Mouse (Mus musculus) thymus, postnatal 0 days (tissue): ENCODE data around the gene Ighmbp2. TPM values are rescaled to one million over a fixed set of nuclear protein-coding genes. Genes with fewer than 3 reads are reported as not detected.

ENCODE experiments used
- DNase-seq: peaks from one replicate; pipeline ENCODE4 v3.0.0-alpha.2; 2015; ENCODE audit warnings: low spot score
- polyA plus RNA-seq: library from polyadenylated mRNA; unstranded; fragments of >200 nt; fragmentation: Nextera tagmentation; extraction: Ambion mirVana; gene quantifications from 2 replicates; pipeline ENCODE4 v1.2.1, GENCODE M21; 2015

Ighmbp2 gene
- 10.0 and 10.6 TPM in 2 replicates for polyA plus RNA-seq

DNA sequence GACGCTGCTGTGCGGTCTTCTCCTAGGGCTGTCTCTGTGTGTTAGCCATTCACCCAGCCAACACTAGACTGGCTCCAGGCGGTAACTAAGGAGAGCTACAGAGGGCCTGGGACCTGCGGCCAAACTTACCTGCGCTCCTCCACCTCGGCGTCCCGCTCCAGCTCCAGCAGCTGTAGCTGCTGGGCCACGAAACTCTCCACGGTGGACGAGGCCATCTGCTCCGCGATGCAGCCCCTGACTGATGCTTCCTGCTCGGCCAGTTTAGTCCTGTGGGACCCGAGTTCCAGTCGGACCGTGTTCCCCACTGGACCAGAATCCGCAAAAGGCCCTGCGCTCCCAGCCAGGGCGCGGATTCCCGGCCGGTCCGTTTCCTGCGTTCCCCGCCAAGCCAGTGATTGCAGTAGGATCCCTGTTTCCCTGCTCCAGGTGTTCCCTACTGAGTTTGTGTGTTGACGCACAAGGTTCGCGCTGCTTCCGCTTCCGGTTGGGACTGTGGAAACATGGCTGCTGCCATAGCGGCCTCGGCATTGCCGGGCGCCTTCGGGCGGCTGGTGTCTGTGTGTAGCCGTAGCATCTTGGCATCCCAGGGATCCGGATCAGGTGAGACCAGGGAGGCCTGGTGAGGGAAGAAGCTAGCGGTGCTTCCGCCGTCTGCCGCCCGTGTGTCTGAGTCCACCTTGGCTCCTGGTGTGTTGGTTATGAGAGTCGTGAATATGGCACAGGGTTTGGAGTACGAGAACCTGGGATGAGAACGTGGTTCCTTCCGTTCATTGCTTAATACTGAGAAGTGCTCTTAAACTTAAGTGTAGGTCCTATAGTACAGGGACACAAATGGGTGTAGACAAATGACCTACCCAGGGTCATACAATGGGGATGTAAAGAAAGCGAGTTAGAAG lies at the start of gene Ighmbp2, which contains the start of gene Mrpl21:
Gene Ighmbp2 (minus strand): TSS at position 446 of the 896 bp plus-strand sequence.
Gene Mrpl21 (plus strand): TSS at position 330 of the 896 bp plus-strand sequence.
- DNase-seq: peak; percentile 86

DNA sequence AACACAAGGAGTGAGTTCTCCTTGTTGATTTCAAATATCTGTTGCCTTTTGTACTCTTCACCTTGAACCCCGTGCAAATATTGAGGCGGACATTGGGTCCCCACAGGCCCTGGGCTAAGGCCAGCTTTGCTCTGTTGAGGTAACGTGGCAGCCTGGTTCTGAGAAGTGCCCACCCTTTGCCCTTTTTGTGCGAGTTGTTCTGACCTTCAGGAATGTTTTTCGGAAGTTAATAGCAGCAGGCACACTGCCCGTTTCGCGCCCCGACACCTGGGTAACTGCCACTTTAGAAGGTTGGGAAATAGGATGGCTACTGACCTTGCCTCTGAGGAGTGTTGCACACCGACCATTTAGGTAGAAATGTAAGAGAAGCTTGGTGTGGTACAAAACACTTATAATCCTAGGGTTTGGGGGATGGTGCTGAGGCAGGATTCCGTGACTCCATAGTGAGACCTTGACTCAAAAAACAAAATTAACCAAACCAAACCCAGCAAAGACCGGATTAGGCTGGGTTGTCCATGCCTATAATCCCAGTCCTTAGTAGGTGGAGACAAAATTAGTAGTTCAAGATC lies 43.7 kb upstream of the Ighmbp2 start:
- no peak for DNase-seq

DNA sequence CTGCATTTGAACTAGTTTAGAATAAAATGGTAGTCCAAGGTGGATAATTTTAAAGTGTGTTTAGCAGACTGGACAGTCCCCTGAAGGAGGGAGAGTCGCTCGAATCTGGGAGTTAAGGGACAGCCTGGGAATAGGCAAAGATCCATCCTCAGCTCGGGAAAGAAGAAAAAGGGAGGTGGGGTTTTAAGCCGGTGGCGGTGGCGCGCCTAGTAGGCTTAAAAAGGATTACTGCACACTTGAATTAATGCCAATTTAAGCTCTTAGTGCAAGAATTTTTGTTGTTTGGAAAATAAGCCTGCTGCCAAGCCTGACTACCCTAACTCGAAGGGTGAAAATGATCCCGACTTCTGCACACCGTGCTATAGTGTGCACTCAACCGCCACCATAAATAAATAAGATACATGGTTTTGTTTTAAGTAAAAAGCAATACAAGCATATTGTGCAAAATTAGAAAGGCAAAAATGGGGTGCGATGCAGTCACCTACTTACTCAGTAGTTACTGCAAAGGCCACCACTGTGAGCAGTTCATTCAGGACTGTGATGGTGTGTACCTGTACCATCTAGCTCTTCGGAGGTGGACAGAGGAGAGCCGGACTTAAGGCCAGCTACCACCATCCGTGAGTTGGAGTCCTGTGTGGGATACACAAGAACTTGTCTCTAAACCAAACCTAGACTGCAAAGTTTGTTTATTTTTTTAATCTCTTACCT lies 43.1 kb upstream of the Ighmbp2 start:
- no peak for DNase-seq

DNA sequence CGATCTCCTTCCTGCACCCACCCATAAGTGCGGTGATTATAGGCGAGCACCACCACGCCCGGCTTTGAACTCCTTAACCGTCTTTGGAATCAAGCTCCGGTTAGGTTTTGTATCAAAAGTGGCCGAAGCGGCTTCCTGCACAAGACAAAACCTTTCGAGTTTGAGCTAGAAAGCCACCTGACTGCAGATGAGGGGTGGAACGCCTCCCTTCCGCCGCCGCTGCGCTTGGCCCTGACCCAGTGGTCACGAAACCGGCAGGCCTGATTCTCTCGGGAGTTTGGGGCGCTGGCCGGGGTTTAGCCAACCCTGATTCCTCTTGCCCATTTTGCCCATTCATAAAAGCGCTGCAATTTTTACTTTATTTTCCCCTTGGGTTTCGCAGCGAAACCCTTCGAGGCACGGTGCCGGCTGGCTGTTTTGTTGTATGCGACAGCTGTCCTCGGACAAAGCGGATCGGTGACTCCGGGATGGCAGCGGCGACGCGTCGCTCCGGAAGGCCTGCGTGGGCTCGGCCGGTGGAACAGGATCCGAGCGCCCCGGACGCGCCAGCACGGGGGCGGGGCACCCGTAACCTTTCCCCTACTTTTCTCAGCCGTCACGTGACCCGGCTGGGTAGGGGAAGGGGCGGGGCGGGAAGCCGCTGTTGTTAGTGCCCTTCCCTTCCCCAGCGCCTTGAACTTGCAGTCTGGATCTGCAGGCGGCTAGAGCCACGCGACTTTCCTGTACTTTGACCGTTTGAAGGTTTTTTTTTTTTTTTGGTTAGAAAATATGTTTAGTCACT lies 42.3 kb upstream of the Ighmbp2 start:
- peak; percentile 94 for DNase-seq

DNA sequence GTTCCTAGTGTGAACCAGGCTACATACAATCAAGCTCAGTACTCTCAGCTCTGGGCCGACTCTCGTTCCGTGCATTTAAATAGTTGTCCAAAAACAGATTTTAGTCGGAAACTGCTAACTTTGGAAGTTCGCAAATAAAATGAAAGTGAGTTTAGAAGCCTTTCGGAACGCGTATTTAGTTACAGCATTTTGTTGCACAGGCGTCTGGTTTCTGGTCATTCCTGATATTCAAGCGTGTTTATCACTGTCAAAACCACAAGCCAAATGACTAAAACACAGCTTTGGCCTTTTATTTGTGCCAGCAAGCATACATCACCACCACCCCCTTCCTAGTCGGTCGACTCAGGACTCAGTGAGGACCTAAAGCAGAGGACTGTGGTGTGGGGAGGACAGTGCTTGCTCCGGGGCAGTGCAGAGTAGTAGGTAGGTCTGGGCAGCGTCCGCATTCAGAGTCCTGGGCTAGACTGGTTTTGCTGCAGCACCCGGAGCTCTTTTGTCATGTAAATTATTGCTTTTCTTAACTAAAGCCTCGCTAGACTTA lies 41.5 kb upstream of the Ighmbp2 start:
- peak; percentile 40 for DNase-seq

DNA sequence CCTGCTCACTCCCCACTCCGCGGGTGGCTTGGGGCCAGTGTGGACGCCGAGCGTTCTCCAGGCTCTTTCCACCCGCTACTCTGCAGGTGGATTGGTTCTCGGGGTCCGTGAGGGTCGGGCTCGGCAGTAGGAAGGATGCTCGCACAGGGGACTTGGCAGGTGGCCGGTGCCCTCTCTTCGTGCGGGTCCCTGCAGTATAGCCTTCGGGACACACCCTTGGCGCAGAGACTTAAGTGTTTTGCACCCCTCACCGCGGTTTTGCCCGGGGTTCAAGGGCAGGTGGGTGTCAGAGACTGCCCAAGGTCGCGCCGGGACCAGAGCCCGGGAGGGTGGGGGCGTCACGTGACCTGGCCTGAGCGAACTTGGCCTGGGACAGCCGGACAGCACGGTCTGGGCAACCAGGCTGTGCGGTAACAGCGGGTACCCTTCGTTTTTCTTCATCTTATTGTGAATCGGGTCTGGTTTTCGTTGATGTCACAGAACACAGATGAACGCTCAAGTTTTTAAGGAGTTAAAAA lies 41.0 kb upstream of the Ighmbp2 start:
- peak; percentile 34 for DNase-seq

DNA sequence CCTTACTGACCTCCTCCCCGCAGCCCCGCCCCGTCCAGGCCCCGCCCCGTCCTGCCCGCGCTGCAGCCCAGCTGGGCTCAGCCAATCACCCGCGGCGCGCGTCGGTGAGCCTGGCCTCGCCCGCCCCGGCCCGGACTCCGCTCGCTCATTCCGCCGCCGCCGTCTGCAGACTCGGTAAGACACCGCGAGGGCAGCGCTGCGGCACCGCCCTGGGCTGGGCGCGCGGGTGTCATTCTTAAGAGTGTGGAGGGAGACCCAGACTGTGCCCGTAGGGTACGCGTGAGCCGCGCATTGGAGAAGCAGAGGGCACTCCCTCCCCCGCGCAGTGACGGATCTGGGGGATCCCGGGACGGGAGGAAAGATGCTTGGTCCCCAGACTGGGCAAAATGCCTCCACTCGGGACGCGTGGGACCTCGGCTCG lies 40.4 kb upstream of the Ighmbp2 start:
- DNase-seq: peak; percentile 79

DNA sequence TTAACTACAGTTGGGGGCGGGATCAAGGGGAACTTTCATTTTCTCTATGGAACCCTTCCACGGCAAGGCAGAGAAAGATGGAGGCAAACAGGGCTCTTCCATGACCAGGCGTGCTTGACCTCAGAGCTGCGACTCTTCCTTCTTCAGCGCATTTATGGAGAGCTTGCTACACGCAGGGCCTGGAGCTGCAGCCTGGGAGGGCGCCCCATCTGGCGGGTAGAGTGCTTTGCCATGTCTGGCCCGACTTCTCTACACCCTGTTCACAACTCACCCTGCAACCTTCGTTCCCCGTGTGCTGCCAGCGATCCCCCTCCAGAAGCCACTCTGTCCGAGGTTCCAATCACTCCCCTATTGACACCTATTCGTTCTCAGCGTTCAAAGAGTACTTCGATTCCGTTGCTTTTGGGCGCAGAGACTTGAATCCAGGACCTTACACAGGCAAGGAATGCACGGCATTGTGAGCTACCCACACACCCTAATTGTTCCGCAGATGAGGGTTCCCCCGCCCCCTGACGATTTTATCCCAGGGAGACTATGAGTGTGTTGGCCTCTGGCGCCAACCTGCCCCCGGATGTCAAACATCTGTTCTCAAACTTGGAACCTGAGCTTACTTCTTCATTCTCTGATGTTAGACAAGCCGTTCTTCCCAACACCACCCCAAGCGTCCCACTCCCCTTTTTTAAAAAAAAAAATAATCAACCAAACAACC lies 39.6 kb upstream of the Ighmbp2 start, which contains the start of gene Cpt1a:
Gene Cpt1a (plus strand): TSS at position 74 of the 709 bp plus-strand sequence.
- DNase-seq: peak; percentile 66

DNA sequence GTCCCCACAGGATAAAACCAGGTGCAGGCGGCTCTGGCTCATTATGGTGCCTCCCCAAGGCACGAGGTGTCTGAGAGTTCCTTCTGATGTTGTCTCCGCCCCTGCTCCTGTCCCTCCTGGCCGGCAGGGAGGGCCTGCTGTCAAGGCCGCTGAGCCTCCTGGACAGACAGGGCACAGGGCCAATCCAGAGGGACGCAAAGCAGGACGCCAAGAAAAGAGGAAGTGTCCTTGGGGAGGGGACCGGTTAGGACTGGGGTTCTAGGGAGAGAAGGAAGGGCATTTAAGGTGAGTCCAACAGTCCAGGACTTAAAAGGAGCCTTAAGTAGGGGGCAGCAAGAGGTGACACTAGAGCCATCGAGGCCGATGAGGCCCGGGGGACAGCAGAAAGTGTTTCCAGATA lies 38.8 kb upstream of the Ighmbp2 start:
- no peak for DNase-seq

DNA sequence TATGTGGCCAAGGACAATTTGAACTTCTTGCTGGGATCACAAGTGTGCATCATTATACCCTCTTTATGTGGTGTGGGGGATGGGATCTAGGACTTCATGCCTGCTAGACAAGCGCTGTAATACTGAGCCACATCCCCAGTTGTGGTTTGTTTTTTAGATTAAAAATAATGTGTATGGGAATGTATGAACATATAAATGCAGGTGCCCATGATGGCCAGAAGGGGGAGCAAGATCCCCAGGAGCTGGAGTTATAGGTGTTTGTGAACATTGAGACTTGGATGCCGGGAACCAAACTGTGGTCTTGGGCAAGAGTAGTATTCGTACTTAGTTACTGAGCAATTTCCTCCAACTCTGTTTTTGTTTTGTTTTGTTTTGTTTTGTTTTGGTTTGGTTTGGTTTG lies 38.0 kb upstream of the Ighmbp2 start:
- peak; percentile 42 for DNase-seq

DNA sequence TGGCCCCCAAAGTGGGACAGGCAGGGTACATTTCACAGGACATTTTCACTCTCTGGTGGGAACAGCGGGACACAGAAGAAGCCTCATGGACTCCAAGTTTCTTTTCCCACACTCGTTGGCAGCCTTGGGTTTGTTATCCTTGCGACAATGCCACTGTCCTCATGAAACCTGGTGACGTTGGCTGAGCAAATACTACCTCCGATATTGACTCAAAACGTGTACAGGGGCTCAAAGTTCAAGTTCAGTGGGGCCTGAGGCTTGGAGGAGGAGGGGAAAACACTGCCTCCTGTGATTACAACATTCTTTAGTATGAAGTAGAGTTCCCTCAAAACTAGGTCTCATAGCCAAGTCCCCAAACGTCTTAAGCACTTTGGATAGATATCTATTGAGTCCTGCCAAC lies 37.3 kb upstream of the Ighmbp2 start:
- no peak for DNase-seq

DNA sequence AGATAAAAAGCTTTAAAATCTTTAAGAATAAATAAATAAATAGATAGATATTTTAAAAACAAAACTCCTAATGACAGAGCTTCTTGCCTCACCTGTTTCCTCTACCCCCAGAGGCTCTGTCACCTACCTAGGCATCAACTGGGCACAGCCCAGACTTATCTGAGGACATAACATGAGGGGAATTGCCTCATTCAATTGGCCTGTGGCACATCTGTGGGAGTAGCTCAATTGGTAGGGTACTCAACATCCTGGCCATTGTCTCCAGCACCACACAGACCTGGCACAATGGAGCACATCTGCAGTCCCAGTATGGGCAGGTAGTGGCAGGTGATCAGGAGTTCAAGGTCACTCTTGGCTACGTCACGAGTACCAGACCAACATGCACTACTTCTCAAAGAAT lies 36.5 kb upstream of the Ighmbp2 start:
- DNase-seq: no peak

DNA sequence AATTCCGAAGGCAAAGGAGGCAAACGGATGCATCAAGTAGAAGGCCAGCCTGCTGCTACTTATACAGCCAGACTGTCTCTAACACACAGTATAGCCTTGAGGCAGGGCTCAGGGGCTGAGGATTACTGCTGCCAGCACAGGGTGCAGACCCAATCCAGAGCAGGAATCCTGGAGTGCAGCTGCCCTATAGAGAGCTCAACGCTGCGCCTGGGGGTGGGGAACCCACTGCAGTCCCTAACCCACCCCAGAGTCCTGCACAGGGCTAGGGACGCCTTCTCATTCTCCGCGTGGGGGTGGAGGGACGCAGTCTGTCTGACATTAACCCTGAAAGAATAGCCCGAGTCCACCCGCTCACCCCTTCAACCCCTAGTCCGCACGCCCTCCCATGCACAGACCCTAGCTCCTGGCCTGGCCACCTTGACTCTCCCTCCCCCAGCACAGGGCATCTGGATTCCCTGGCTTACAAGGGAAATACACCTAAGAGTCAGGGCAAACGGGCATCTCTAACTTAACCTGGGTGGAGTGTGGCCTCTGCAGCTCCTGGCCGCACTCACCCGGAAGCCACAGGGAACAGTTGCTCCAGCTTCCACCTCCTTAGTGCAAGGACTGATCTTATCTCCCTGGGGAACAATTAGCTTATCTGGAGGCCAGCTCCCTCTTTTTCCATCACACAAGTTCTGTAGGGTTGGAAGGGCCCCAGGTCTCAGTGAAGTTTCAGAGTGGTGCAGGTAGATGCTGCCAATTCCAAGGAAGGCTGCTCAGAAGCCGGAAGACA lies 24.5 kb upstream of the Ighmbp2 start:
- DNase-seq: no peak

DNA sequence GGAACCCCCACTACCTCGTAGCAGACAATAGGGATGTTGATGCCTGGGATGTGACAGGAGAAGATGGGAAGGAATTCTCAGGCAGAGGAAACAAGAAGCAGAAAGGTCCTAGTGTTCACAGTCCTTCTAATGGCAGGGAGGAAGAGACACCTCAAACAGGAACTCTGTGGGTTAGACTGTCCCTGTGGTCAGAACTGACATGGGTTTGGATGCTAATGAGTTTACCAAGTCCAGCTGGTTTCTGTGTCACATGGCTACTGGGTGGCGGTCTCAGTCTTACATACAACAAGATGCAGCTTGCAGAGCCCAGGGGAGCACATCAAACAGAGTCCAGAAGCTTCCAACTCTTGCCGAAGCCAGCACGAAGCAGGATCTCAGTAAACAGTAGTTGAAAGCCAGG lies 21.2 kb upstream of the Ighmbp2 start:
- DNase-seq: no peak

DNA sequence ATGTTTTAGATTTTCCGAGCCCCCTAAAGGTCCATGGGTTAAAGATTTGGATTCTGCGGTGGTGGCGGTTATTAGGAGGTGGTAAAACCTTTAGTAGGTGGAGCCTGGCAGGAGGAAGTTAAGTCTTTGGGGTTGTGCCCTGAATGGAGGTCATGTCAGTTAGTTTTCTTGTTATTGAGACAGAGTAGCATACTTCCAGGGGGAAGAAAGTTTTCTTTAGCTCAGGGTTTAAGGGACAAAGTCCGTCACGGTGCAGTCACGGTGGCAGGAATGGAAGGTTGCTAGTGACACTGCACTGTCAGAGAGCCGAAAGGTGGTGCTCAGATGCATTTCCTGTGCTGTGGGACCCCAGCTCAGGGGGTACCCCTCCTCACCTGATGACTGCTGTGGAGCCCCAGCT lies 15.0 kb upstream of the Ighmbp2 start:
- DNase-seq: no peak

DNA sequence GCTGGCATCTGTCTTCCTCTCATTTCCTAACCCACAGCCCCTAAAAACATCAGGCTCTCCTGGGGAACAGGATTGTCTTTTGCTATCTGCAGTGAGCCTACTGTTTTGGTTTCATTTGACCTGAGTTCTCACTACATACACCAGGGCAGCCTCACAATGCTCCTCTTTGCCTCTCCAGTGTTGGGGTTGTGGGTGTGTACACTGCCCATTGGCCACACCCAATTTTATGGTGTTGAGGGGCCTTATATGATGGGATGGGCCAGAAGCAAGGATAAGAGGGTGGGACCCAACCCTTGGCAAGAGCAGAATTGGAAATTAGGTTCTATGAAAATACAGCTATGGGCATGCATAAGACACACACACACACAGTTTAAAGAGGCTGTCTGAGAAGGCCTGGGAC lies 14.2 kb upstream of the Ighmbp2 start:
- no peak for DNase-seq

DNA sequence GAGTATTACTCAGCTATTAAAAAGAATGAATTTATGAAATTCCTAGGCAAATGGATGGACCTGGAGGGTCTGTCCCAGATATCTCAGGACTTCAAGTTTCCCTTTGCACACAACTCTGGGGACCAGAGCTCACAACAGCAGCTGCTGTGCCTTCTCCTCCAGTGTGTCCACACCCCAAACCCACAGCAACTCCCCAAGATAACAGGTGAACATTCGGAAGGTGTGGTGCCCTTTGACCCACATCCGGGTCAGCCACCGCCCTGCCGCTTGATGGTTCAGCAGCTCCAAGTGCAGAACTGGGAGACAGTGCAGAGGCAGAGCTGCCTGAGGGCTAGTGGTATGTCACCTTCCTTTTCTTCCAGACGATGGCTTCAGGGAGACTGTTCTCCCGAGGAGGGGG lies 12.4 kb upstream of the Ighmbp2 start:
- DNase-seq: no peak

DNA sequence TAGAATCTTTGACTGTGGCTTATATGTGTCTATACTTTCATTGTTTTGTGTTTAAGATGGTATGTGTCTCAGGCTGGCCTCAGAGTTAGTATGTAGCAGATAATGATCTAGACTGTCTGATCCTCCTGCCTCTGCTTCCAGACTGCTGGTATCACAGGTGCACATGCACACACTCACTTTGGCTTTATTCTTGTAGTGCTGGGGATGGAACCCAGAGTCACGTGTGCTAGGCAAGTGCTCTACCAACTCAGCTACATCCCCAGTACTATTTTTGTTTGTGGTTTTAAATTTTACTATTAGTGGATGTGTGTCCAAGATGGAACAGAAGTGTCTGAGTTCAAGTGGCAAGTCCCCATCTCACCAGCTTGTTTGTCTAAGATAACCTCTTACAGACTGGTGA lies 10.2 kb upstream of the Ighmbp2 start:
- no peak for DNase-seq

DNA sequence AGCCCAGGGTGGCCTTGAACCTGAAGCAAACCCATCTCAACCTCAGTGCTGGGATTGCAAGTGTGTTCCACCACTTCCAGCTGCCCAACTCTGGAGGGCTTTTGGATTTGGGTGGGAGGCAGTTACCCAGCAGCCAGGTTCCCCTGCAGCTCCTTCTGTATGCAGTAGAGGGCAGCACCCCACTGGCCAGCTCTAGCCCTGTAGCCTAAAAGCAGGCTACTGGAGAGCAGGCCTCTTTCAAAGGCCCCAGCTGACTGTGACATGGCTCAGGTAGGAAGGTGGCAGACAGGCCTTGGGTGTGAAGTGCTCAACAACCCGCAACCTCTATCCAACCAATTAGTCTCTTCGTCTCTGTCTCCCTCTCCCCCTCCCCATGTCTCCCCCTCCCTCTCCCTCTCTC lies 9.2 kb upstream of the Ighmbp2 start:
- peak; percentile 57 for DNase-seq
